Mouse (Mus musculus): ENCODE data around the gene Krtap12-1. TPM values are rescaled to one million over a fixed set of nuclear protein-coding genes. Genes with fewer than 3 reads are reported as not detected.

The Krtap12-1 gene
- not detected in 4 replicates for total RNA-seq (2023; ENCODE audit: inconsistent age)

DNA sequence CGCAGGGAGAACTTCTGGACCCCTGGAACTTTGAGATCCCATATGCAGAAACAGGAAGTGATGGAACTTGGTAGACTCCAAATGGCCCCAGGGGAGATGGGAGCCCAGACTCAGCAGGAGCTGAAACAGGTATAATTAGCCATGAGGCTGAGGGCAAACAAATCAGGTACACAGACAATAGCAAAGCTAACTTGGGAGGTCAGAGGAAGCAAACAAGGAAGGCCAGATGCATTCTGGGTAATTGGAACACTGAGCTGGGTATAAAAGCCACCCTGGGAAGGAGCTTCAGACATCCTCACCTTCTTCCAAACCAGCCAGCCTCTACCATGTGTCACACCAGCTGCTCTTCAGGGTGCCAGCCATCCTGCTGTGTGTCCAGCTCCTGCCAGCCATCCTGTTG, at the start of gene Krtap12-1:
TSS of gene Krtap12-1 (plus strand) at position 301 of the 400 bp plus-strand sequence.

DNA sequence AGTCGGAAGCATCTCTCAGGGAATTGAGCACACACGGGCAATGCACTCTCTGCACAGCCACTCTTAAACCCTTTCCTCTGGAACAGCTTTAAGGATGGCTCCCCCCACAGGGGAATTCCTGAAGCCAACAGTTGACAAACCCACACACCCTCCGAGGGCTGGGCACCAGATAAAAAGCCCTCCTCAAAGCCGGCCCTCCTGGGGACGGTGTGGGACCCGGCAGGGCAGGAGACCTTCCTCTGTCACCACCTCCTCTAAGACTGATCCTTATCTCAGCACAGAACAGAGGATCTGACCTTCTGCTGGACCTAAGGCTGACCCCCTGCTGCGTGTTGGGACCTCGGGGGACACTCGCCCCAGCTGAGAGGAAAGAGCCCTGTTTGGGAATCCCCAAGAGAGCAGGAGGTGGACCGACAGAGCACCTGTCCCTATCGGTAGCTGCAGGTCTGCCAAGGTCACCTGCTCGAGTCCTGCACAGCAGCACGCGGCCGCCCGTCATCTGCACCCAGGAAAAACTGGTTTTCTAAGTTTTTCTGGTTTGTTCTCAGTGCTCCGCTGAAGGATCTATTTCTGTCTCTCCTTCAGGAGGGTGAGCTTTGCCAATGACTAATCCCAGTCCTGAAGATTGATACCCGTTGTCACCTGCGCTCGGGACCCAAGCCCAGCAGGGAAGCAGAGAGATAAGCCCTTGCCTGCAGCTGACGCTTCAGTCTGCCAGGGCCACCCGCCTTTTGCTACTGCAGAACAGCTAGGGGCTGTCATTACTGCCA, 34.3 kb upstream of the Krtap12-1 start, which contains the start of gene Tspear:
TSS of gene Tspear (plus strand) at position 675 of the 770 bp plus-strand sequence.

DNA sequence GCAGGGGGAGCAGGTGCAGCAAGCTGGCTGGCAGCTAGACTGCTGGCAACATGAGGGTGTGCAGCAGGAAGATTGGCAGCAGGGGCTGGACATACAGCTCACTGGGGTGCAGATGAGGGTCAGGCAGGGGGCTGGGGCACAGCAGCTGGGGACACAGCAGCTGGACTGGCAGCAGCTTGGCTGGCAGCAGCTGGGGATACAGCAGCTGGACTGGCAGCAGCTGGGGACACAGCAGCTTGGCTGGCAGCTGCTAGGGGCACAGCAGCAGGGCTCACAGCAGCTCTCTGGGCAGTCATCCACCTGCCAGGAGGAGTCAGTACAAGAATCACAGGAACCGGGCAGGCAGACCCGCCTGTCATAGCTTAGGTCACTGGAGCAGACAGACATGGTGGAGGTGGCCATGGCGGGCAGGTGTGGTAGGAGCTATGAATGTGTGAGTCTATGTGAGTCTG, 30.0 kb upstream of the Krtap12-1 start, which contains the start of gene Gm19402:
TSS of gene Gm19402 (minus strand) at position 402 of the 452 bp plus-strand sequence.

DNA sequence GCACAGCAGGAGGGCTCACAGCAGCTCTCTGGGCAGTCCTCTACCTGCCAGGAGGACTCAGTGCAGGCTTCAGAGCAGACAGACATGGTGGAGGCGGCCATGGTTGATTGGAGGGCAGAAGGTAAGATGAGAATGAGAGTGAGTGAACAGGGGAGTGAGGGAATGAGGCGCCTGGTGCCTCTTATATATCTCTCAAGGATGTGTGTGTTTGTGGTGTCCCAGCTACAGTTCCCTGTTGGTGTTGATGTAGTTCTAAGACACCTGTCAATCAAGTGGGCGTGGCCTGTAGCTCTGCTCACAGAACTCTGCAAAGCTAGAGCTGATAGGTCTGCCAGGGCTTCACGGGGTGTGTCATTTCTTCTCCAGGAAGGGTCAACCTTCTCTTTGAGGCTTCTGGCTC, 23.3 kb upstream of the Krtap12-1 start, which contains the start of gene Gm9508:
TSS of gene Gm9508 (minus strand) at position 101 of the 400 bp plus-strand sequence.

DNA sequence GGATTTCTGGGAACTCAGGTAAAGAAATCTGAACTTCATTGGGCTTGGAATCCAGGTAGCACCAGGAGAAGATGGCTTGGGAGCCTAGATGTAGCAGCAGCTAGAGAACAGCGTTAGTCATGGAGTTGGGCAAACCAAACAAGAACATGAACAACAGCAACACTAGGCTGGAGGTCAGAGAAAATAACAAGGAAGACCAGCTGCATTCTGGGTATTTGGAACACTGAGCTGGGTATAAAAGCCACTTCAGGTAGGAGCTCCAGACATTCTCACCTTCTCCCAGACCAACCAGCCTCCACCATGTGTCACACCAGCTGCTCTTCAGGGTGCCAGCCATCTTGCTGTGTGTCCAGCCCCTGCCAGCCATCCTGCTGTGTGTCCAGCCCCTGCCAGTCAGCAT, 14.1 kb upstream of the Krtap12-1 start, which contains the start of gene Gm10272:
TSS of gene Gm10272 (plus strand) at position 301 of the 400 bp plus-strand sequence.

DNA sequence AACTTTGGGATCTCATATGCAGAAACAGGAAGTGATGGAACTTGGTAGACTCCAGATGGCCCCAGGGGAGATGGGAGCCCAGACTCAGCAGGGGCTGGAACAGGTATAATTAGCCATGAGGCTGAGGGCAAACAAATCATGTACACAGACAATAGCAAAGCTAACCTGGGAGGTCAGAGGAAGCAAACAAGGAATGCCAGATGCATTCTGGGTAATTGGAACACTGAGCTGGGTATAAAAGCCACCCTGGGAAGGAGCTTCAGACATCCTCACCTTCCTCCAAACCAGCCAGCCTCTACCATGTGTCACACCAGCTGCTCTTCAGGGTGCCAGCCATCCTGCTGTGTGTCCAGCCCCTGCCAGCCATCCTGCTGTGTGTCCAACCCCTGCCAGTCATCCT, 9.2 kb upstream of the Krtap12-1 start, which contains the start of gene Gm10024:
TSS of gene Gm10024 (plus strand) at position 301 of the 400 bp plus-strand sequence.

DNA sequence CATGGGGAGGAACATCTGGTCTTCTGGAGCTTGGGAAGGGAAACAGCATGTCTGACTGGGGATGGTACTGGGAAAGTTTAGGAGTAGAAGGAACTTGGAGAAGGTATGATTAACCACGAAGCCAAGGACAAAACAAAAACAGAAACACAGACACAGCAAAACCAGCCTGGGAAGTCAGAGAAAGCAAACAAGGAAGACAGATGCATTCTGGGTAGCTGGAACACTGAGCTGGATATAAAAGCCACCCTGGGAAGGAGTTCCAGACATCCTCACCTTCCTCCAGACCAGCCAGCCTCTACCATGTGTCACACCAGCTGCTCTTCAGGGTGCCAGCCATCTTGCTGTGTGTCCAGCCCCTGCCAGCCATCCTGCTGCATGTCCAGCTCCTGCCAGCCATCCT, 4.9 kb upstream of the Krtap12-1 start, which contains the start of gene Gm10142:
TSS of gene Gm10142 (plus strand) at position 301 of the 400 bp plus-strand sequence.

DNA sequence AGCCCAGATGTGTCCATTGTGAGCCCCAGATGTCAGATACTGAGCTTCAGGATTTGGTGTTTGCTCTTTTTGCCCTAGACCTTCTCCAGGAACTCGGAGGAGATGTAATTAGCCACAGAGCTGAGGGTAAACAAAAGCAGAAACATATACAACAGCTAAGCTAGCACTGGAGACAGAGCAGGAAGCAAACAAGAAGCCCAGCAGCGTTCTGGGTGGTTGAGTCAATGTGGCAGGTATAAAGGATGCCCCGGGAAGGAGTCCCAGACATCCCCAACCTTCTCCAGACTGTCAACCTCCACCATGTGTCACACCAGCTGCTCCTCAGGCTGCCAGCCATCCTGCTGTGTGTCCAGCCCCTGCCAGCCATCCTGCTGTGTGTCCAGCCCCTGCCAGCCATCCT, 5.8 kb downstream of the Krtap12-1 start, which contains the start of gene Gm10100:
TSS of gene Gm10100 (plus strand) at position 301 of the 400 bp plus-strand sequence.

DNA sequence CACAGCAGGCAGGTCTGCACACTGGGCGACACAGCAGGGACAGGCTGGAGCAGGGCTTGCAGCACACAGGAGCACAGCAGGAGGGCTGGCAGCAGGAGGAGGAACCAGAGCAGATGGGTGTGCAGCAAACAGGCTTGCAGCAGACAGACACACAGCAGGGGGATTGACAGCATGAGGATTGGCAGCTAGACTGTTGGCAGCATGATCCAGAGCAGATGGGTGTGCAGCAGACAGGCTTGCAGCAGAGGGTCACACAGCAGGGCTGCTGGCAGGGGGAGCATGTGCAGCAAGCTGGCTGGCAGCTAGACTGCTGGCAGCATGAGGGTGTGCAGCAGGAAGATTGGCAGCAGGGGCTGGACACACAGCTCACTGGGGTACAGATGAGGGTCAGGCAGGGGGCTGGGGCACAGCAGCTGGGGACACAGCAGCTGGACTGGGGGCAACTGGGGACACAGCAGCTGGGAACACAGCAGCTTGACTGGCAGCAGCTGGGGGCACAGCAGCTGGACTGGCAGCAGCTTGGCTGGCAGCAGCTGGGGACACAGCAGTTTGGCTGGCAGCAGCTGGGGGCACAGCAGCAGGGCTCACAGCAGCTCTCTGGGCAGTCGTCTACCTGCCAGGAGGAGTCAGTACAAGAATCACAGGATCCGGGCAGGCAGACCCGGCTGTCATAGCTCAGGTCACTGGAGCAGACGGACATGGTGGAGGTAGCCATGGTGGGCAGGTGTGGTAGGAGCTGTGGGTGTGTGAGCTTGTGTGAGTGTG, 21.7 kb downstream of the Krtap12-1 start, which contains the start of gene Gm18596:
TSS of gene Gm18596 (minus strand) at position 715 of the 765 bp plus-strand sequence.

DNA sequence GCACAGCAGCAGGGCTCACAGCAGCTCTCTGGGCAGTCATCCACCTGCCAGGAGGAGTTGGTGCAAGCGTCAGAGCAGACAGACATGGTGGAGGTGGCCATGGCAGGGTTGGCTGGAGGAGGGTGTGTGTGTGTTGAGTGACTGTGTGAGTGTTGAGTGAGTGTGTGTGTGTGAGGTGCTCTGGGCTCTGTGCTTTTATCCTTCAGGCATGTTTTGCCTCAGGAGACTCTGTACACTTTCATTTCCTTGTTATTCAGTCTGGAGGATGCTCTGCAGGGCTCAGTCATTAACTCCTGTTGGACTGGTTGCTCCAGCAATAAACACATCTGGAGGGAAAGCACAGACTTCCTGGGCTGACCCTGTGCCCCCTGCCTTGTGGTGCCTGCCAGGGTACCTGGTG, 30.9 kb downstream of the Krtap12-1 start, which contains the start of gene Gm9736:
TSS of gene Gm9736 (minus strand) at position 101 of the 400 bp plus-strand sequence.

DNA sequence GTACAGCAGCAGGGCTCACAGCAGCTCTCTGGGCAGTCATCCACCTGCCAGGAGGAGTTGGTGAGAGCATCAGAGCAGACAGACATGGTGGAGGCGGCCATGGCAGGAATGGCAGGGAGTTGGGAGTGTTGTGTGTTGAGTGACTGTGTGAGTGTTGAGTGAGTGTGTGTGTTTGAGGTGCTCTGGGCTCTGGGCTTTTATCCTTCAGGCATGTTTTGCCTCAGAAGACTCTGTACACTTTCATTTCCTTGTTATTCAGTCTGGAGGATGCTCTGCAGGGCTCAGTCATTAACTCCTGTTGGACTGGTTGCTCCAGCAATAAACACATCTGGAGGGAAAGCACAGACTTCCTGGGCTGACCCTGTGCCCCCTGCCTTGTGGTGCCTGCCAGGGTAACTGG, 39.2 kb downstream of the Krtap12-1 start, which contains the start of gene Gm3233:
TSS of gene Gm3233 (minus strand) at position 101 of the 400 bp plus-strand sequence.

Other genes with a start within 250 kb of the Krtap12-1 start
- gene Fam207a, start 204.8 kb upstream of the Krtap12-1 start, total RNA-seq (2023; ENCODE audit: inconsistent age): 18.5 to 25.2 TPM (median 21.4 TPM) in 4 replicates
- 75.6 to 80.7 TPM (median 79.8 TPM) in 4 replicates for gene Itgb2, start 190.3 kb upstream of the Krtap12-1 start, total RNA-seq (2023; ENCODE audit: inconsistent age)
- gene Pttg1ip, start 138.9 kb upstream of the Krtap12-1 start, total RNA-seq (2023; ENCODE audit: inconsistent age): 72.1 to 89.4 TPM (median 78.3 TPM) in 4 replicates
- gene Sumo3, start 114.5 kb upstream of the Krtap12-1 start, total RNA-seq (2023; ENCODE audit: inconsistent age): 58.9 to 65.6 TPM (median 62.4 TPM) in 4 replicates
- 1.3 to 12.1 TPM in 2 of 4 replicates, not detected in the others for gene Gm49325, start 114.4 kb upstream of the Krtap12-1 start, total RNA-seq (2023; ENCODE audit: inconsistent age)
- 37.9 to 44.1 TPM (median 41.3 TPM) in 4 replicates for gene Ube2g2, start 98.3 kb upstream of the Krtap12-1 start, total RNA-seq (2023; ENCODE audit: inconsistent age)
- gene Tspear, start 34.0 kb upstream of the Krtap12-1 start, total RNA-seq (2023; ENCODE audit: inconsistent age): 2.7 to 5.5 TPM (median 4.4 TPM) in 4 replicates
- not detected in 4 replicates for gene Gm19402, start 29.8 kb upstream of the Krtap12-1 start, total RNA-seq (2023; ENCODE audit: inconsistent age)
- not detected in 4 replicates for gene Gm9508, start 23.4 kb upstream of the Krtap12-1 start, total RNA-seq (2023; ENCODE audit: inconsistent age)
- gene Gm10272, start 14.0 kb upstream of the Krtap12-1 start, total RNA-seq (2023; ENCODE audit: inconsistent age): not detected in 4 replicates
- gene Gm10024, start 9.1 kb upstream of the Krtap12-1 start, total RNA-seq (2023; ENCODE audit: inconsistent age): not detected in 4 replicates
- not detected in 4 replicates for gene Gm10142, start 4.8 kb upstream of the Krtap12-1 start, total RNA-seq (2023; ENCODE audit: inconsistent age)
- gene Gm10100, start 5.9 kb downstream of the Krtap12-1 start, total RNA-seq (2023; ENCODE audit: inconsistent age): not detected in 4 replicates
- gene Gm18596, start 22.0 kb downstream of the Krtap12-1 start, total RNA-seq (2023; ENCODE audit: inconsistent age): not detected in 4 replicates
- gene Gm9736, start 30.8 kb downstream of the Krtap12-1 start, total RNA-seq (2023; ENCODE audit: inconsistent age): not detected in 4 replicates
- gene Gm3233, start 39.1 kb downstream of the Krtap12-1 start, total RNA-seq (2023; ENCODE audit: inconsistent age): not detected in 4 replicates
- gene Gm3238, start 50.7 kb downstream of the Krtap12-1 start, total RNA-seq (2023; ENCODE audit: inconsistent age): not detected in 4 replicates
- gene Gm7138, start 56.3 kb downstream of the Krtap12-1 start, total RNA-seq (2023; ENCODE audit: inconsistent age): not detected in 4 replicates
- gene Gm3250, start 61.9 kb downstream of the Krtap12-1 start, total RNA-seq (2023; ENCODE audit: inconsistent age): not detected in 4 replicates
- not detected in 4 replicates for gene Gm7137, start 67.6 kb downstream of the Krtap12-1 start, total RNA-seq (2023; ENCODE audit: inconsistent age)
- gene Gm9639, start 74.5 kb downstream of the Krtap12-1 start, total RNA-seq (2023; ENCODE audit: inconsistent age): not detected in 4 replicates
- not detected in 4 replicates for gene Gm19668, start 78.5 kb downstream of the Krtap12-1 start, total RNA-seq (2023; ENCODE audit: inconsistent age)
- not detected in 4 replicates for gene Gm9507, start 91.2 kb downstream of the Krtap12-1 start, total RNA-seq (2023; ENCODE audit: inconsistent age)
- not detected in 4 replicates for gene Gm2696, start 94.1 kb downstream of the Krtap12-1 start, total RNA-seq (2023; ENCODE audit: inconsistent age)
- gene Krtap10-4, start 106.5 kb downstream of the Krtap12-1 start, total RNA-seq (2023; ENCODE audit: inconsistent age): not detected in 4 replicates
- not detected in 4 replicates for gene Krtap10-10, start 115.3 kb downstream of the Krtap12-1 start, total RNA-seq (2023; ENCODE audit: inconsistent age)
- gene Gm36176, start 126.2 kb downstream of the Krtap12-1 start, total RNA-seq (2023; ENCODE audit: inconsistent age): not detected in 4 replicates
- gene Gm10318, start 132.3 kb downstream of the Krtap12-1 start, total RNA-seq (2023; ENCODE audit: inconsistent age): not detected in 4 replicates
- gene Gm3285, start 141.4 kb downstream of the Krtap12-1 start, total RNA-seq (2023; ENCODE audit: inconsistent age): not detected in 4 replicates
- 0.16 to 0.19 TPM in 2 of 4 replicates, not detected in the others for gene Lrrc3, start 181.9 kb downstream of the Krtap12-1 start, total RNA-seq (2023; ENCODE audit: inconsistent age)
- gene Trpm2, start 250.0 kb downstream of the Krtap12-1 start, total RNA-seq (2023; ENCODE audit: inconsistent age): 17.7 to 30.3 TPM (median 24.5 TPM) in 4 replicates